Mouse (Mus musculus) NIH3T3 (cell line): ENCODE data around the gene Dctn2.

ENCODE experiments used
- DNase-seq: peaks from one replicate; pipeline ENCODE4 v3.0.0-alpha.2; 2012; ENCODE audit warnings: low read depth

The Dctn2 gene

DNA sequence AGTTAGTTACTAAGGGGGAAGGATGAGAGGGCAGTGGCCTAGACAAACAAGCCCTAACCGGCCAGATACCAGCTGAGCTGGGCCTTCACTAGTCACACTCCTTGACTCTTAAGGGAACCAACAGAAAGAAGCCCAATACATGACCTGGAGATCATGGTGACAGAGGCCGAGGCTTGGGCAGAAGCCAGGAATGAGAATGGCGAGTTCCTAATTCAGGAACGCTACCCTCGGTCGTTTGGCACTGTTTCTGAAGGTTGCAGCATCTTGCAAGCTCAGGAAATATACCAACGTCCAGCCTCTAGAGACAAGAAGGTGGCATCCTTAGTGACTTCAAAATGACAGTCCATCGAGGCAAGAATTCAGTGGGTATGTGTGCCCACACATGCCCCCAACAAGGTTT is 1.8 kb upstream of the Dctn2 start:
- no peak for DNase-seq

DNA sequence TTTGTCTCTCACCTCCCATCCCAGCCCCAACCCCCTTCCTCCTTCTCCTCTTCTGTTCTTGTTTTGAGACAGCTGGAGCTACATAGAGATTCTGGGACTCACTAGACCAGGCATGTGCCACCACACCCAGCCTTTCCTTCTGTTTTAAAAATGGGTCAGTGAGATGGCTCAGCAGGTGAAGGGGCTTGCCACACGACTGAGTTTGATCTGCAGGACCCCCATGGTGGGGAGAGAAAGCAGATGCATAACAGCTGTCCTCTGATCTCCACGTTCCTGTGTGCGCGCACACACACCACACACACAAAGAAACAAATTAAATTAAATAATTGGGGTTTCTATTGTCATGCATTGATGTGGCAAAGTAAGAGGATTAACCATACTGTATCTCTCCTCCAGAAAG is 1.2 kb upstream of the Dctn2 start:
- DNase-seq: no peak

DNA sequence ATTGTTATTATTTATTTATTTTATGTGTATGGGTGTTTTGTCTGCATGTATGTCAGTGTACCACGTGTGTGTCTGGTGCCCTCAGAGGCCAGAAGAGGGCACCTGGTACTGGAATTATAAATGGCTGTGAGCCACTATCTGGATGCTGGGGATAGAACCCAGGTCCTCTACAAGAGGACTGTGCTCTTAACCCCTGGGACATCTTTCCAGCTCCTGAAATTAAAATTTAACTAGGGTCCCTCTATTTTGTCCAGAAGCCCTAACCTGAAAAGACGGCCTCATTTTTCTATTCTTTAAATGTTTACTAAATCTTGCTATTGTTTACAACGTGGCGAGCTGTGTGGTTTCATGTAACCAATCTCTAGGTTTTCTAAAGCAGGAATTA is 449 bp upstream of the Dctn2 start:
- DNase-seq: peak; percentile 48

DNA sequence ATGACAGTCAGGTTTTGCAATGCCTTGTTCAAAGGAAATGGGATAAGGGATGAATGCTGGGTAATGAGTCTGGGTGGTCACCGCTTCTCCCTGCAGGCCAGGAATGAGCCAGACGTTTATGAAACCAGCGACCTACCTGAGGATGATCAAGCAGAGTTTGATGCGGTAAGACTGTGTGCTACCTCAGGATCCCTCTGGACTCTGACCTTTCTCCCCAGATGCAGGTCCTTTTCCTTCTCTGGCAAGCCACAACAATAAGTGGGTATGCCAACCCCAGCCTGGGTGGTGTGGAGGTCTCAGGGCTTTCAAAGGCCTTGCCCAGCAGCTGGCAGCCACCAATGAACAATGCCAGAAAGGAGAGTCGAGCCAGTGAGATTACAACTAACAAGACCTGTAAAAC is 1.1 kb downstream of the Dctn2 start:
- no peak for DNase-seq

DNA sequence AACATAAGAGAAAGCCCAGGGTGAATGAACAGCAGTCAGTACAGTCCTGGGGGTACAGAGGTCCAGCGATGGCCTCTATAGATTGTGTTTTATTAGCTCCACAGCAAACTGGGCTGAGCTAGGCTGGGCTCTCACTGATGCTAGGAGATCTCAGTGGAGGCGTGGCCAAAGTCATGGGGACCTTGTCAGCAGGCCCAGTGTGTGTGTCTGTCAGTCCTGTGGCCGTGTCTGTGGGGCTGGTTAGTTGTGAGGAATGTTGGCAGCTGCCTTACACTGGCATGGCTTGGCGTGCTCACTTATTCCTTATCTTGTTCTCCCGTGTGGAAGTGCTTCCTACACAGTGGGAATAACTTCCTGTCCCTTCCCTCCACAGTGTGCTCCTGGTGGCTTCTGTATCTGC is 2.2 kb downstream of the Dctn2 start:
- DNase-seq: no peak

DNA sequence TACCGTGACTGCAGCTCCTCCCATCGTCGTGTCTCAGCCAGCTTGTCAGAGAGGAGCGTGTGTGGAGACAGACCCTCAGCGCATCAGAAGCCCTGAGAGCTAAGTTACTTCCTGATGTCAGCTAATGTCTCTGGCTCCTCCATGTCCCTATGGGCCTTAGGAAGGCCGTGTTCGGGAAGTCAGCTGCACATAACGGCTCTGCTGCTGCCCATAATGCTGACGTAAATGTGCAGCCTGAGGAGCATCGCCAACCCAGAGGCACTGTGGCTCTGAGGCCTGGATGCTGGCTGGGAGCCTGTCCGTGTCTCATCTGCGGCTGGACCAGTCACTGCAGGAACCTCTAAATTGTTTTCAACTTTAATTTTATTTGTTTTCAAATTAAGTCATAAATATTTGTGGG is 2.9 kb downstream of the Dctn2 start:
- DNase-seq: no peak

DNA sequence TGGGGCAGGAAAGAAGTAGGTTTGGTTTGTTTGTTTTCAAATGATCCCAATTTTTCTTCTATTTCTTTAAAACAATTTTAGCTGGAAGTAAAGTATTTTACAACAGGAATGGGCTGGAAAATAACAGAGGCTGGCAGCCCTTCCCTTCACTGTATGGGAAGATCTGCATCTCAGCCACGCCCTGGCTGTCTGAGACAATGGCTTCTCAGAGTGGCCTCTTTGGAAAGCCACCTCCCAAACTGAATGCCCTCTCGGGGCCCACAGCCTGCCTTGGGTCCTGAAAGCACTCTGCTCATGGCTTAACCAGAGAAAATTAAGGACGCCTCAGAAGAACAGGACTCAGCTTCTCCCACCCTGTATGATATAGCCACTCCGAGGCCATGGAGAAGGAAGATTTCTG is 3.7 kb downstream of the Dctn2 start:
- DNase-seq: no peak

DNA sequence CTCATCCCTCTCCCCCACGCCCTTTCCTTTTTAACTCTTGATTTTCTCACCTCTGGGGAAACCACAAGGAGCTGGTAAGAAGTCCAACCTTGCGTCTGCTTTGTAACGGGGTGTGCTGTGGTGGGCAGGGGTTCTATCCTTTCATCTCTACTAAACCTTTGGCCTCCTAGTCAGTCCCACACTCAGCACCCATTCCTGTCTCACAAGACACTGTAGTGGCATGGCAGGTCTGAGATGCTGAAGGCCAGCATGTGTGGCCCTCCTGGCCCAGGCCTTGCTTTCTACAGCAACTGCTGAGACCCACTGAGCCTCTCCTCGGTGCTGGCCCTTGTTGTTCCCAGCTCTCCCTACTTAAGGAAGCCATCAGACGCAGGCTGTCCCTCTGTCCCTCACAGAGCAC is 6.2 kb downstream of the Dctn2 start:
- no peak for DNase-seq

DNA sequence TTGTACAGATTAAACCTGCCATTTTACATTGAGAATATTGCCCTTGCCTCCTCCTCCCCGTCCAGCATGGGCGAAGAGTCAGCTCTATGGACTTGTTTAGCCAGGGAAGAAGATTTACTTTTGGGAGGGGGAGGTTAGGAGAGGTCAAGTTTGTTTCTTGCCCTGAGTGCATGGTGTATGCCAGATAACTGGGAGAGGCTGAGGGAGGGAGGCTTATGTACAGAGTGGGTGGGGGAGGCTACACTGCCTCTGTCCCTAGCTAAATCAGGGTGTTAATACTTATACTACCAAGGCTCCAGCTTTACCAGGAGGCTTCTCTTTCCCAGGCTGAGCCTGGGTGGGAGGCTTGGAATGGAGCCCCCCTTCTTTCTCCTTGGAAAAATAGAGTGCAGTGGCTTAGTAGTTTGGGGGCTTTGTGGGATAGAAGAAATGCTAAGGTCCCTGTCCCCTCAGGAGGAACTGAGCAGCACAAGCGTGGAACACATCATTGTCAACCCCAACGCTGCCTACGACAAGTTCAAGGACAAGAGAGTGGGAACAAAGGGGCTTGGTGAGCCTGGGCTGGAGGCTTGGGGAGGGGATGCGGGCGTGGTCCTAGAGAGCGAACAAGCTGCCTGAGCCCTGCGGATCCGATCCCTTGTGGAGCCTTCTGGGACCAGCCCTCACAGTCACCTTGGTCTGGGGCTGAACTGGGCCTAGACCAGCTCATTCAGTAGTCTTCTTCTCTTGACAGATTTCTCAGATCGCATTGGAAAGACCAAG is 8.3 kb downstream of the Dctn2 start:
- no peak for DNase-seq

DNA sequence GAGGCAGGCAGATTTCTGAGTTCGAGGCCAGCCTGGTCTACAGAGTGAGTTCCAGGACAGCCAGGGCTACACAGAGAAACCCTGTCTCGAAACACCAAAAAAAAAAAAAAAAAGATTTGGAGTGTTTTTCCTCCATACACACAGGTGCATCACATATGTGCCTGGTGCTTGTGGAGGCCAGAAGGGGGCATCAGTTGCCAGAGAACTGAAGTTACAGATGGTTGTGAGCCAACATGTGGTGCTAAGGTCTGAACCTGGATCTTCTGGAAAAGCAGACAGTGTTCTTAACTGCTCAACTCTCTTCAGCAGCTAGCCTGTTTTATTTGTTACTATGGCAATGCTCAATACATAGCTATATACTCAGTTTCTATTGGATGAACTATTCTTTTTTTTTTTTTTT is 13.6 kb downstream of the Dctn2 start:
- DNase-seq: no peak

DNA sequence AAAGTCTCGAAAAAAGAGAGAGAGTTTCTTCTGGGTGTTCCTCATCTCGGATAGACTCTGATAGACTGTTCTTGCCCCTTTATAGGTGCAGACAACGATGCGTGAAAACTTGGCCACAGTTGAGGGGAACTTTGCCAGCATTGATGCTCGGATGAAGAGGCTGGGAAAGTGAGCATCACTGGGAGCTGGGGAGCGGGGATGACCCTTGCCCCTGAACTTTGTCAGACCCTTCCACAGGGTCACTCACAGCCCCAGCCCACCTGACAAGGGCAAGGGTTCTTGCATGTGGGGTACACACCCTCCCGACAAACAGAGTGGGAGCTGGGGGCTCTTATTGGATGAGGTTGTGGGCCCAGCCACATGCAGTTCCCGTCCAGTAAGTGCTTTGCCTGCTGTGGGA is 15.1 kb downstream of the Dctn2 start:
- no peak for DNase-seq

DNA sequence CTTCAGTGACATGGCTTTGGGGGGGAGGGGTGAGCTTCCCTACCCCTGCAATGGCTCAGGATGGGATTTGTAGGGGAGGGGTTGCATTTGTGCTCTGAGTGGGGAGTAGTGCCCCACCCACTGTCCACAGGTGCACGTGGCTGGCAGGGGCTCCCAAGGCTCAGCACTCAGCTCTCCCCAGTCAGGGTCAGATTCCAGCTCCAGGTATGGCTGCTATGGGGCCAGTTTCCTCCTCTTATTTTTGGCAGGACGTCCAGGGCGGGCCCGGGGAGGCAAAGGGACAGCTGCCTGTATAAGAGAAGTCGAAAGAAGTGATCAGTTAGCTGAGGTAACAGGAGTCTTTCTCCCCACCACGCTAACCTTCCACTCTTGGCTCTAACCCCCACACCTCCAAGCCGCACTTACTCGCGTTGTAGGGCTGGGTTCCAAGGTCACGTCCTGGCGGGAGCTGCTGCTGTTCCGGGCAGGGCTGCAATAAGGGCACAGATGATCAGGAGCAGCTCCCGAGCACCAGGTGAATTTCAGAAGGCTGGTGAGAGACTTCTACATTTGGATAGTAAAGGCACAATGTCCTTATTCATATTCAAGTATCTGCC is 16.6 kb downstream of the Dctn2 start:
- DNase-seq: no peak

DNA sequence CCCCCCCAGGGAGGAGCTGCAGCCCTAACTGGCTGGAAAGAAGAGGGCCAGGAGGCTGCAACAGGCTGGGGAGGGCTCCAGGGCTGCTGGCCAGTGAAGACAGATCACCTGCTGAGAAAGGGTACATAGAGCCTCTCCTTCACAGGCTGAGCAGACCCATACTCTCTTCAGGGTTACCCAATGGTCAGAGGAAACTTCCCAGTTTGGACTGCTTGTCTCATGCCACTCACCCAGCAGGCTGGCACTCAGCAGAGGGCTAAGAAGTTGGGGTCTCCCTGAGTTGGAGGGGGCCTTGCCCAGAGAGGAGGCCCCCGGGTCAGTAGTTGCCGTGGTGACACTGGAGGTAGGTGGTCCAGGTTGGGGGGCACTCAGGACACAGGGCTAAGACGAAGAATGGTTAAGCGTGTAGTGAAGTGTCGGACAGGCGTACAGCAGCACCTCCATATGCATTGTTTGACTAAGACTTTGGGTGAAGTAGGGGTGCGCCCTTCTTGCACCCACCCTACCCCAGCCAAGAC is 18.0 kb downstream of the Dctn2 start:
- no peak for DNase-seq

DNA sequence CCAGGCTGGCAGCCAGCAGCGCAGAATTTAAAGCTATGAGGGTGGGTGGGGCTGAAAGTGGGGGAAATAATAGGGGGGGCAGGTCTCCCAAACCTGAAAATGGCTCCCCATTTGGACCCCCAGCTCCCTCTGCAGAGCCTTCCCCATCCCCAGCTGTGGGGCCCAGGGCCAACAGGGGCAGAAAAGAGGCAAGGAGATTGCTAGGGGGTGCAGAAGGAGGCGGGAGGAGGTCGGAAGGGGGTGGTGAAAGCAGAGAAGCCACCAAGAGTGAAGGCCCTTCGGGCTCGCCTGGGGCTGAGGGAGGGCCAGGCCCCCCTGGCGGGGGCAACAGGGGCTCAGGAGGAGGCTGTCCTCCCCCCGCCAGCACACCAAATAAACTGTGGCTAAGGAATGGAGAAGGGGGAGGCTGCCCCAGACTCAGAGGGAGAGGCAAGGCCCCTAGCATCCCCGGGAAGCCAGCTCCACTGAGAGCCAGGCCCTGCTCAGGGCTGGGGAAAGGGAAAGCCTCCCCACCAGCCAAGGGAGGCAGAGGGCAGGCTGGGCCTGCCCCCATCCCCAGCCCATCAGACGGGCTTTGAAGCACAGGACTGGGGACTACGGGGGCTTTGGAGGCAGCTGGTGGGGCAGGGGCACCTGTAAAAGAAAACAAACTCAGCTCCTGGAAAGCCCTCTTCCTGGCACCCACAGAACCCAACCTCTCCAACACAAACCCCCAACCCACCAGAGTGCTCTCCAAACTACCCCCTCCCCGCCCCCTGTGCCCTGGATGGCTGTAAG is 18.7 kb downstream of the Dctn2 start:
- no peak for DNase-seq

DNA sequence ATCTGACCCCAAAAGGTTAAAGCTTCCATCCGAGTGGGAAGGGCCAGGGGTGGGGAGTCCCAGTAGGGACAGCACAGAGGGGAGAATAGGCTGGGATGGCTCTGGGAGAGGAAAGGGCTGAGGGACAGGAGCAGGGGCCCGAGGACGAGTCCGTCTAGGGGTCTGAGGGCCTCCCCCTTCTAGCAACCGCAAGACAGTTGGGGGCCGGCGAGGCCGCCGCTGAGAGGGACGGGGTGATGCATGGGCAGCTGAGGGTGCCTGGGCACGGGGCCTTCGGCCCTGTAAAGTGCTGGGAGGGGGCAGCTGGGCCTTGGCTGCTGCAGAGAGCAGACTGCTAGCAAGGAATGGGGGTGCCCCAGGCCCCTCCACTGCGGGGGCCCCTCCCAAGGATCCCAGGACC is 19.5 kb downstream of the Dctn2 start:
- no peak for DNase-seq

DNA sequence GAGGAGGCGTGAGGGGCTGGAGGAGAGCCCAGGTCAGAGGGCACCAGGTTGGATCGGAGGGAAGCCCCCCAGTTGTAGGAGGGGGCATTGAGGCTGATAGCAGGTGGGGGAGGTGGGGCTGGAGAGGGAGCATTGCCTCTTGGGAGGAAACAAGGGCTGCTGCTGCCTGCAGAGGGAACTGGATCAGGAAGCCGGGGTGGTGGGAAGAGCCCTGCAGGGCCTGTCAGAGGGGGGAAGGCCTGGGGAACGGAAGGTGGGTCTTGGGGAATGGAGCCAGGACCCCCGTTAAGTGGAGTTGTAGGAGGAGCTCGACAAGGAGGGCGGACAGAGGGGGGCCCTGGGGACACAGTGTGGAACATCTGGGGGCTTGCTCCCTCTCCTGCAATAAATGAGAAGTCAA is 20.0 kb downstream of the Dctn2 start:
- DNase-seq: no peak

DNA sequence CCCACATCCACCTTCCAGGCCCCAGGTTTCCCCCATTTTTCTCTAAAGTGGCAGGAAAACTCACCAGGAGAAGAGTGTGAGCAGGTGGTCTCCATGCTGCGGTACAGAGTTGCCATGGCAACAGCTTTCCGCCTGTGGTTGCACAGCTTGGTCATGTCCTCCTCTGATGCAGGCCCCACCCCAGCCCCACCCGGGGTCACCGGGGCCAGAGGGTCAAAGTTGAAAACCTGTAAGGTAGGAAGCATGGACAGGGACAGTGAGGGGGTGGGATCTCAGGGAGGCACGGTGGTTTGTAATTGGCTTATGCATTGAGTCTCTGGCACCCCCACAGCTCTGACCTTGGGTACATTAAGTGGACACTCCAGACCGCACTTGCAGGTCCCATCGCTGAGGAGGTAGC is 20.6 kb downstream of the Dctn2 start:
- DNase-seq: no peak

DNA sequence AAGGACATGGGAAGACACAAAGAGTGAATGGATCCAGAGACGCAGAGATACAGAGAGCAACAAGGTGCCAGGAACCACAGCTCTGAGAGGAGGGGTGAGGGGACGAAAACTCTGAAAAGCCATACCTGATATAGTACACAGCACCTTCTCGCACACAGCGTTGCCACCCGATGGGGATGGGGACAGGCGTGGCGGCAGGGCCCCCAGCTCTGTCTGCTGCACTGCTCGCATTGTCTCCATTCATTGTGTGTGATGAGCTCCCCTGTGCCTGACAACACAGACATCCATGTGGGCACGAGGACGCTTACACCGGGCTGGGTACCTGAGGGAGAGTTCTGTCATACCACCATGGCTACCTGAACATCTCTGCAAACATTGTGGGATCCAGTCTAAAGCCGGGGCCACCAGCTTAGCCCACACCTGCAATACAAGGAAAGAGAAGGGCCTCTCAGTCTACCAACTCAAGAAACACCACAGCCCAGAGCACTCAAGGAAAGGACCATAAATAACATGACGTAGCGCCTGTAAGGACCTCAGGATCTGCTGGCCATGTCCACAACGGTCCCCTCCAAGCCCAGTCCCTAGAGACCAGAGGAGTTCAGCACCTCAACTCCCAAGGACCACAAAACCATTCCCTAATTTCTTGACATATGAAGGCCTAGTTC is 21.2 kb downstream of the Dctn2 start:
- DNase-seq: no peak

DNA sequence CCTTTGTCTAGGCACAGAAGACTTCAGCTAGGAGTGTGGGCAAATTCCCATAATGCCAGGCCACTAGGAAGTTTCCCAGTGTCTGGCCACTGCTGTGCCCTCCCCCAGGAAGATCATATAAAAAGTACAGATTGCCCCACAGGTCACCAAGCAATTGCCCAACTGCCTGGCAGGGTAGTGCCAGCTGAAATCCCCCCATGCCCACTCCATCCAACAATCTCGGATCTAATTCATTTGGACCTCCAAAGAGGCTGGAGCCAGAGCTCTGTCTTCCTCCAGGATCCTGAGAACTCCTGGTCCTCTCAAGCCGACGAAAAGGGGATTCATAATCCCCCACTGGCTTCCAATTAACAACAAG is 21.7 kb downstream of the Dctn2 start:
- no peak for DNase-seq

DNA sequence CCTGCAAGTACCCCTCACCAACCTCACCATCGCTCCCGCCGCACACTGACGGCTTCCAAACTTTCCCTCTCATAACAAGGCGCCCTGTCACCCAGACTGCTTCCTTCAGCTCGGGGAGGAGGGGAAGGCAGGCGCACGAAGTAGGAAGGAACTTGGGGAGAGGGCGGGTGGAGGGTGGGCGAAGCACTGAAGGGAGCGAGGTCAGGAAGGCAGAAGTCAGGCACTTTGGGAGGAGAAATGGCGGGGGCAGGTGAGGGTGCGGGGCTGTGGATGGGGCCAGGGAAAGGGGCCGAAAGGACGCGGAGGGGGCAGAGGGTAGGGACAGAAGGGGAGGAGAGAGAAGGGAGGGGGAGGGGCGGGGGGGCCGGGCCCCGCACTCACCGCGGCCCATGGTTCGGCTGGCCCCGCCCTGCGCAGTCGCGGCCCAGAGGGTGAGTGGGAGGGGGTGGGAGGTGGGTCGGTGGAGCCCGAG is 22.2 kb downstream of the Dctn2 start:
- DNase-seq: peak; percentile 73

DNA sequence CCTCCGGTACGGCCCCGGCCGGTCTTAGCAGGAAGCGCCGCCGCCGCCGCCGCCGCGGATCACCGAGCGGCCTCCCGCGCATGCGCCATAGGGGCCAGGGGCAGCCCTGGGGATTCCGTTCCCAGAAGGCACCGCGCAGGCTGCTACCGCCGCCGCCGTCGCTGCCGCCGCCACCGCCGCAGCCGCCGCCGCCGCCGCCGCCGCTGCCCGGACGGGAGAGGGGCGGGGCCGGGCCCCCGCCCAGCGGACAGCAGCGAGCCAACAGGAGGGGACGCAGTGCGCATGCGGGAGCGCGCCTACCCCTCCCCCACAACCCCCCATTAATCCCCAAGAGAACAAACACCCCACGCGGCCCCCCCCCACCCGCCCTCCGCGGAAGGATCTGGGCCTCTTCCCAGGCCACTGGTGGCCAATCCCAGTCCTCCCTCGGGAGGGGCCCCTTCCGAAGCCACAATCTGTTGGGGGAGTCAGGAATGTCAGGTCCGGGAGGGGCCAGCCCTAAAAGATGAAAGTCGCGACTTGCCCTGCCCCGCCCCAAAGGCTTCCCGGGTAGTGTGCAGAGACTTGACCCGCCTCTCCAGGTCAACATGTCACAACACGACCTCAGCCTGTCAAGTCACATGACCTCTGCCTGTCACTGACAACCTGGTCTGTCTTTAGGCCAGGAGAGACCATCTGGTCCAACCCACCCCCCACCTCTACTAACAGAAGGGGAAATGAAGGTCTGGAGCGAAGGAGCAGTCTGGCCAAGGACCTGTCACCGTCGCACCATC is 22.8 kb downstream of the Dctn2 start, which contains the start of gene Mbd6:
Gene Mbd6, minus strand, starts transcription at position 219 of the 773 bp plus-strand sequence.
- DNase-seq: peak; percentile 93
